Mouse (Mus musculus) small intestine, adult 2 months (tissue): ENCODE measurements at regions not wholly inside any gene's neighbourhood (a gene's known extent, or its start where the extent isn't known, plus 50 kb on each side); places are given as distances from the start of the nearest gene placed in this dataset.

Source experiments
- CTCF ChIP-seq: fragments of 200-500 bp; IDR thresholded peaks from 2 replicates; pipeline ENCODE4 v1.5.1; 2012; ENCODE audit warnings: low read depth, mild to moderate bottlenecking, control low read depth, inconsistent platforms, low read length, moderate library complexity, mixed read lengths; ENCODE audit not compliant: insufficient replicate concordance, insufficient read length; ENCODE audit errors: extremely low read depth
- POLR2A ChIP-seq: fragments of 200-500 bp; IDR thresholded peaks from 2 replicates; pipeline ENCODE4 v1.6.1; 2012; ENCODE audit warnings: low read depth, mild to moderate bottlenecking, control low read depth, inconsistent platforms, low read length, moderate library complexity

GRCm38 (mm10) chr11:82662086-82662485, 102.0 kb downstream of the Cct6b start:
- TF ChIP-seq CTCF (no peak), POLR2A (no peak)
